Mouse (Mus musculus) T-helper 2 cell (primary cell): ENCODE data around the gene Obsl1.

Experiments used
- in situ Hi-C: fragments of 300-600 bp; cut with MboI, MseI; formaldehyde crosslinking; loops from one replicate; pipeline ENCODE4 v1.15.1; 2025; ENCODE audit warnings: high pct_unique_total_duplicates

The Obsl1 gene

DNA sequence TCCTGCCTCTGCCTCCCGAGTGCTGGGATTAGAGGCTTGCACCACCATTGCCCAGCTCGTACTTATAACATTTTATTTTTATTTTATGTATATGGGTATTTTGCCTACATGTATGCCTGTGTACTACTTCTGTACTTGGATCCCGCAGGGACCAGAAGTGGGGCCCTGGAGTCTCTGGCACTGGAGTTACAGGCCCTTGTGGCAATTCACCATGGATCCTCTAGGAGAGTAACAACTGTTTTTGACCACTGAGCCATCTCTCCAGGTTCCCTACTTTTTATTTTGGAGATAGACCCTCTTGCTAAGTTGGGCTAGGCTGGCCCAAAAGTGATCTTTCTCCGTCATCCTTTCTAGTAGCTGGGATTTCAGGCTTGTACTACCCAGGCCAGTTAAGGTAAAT, 12.2 kb upstream of the Obsl1 start:
- in situ Hi-C loops = no loop called here

DNA sequence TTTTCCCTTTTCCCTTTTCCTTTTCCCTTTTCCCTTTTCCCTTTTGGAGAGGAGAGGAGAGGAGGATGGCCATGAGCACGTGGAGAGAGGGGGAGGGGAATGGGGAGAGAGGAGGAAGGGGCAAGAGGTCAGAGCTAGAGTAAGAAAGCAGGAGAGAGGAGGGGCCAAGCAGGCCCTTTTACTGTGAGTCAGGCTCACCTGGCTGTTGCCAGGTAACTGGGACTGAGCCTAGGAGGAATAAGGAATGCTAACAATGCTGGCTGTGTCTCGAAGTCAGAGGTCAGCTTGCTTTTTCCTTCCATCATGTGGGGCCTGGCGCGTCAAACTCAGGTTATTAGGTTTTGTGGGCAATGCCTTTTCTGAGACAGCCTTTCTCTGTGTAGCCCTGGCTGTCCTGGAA, 11.7 kb upstream of the Obsl1 start:
- in situ Hi-C loops = no loop called here

DNA sequence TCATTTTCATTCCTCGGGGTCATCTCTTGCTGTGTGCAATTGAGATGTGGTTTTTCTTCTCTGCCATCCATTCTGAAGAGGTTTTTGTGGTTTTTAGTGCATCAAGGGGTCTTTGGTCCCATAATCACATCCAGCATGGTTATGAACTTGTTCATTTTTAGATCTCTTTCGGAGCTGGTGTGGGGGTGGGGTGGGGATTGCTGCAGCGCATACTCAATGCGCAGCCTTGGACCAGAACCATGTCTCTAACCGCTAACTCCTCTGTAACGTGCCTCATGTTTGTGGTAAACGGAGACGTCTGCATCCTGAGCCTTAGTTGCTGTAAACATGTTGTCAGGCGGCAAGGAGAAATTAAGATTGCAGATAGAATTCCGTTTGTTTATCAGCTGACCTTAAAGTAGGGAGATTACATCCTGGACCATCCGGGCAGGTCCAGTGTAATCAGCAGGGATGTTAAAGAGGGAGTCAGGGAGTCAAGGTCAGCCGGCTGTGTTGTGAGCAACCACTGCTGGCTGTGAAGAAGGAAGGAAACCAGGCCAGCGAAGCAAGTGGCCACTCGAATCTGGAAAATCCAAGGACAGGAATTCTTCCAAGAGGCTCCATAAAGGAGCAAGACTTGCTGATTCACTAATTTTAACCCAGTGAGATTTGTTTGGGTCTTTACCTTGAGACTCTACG, 10.6 kb upstream of the Obsl1 start:
- in situ Hi-C loops = no loop called here

DNA sequence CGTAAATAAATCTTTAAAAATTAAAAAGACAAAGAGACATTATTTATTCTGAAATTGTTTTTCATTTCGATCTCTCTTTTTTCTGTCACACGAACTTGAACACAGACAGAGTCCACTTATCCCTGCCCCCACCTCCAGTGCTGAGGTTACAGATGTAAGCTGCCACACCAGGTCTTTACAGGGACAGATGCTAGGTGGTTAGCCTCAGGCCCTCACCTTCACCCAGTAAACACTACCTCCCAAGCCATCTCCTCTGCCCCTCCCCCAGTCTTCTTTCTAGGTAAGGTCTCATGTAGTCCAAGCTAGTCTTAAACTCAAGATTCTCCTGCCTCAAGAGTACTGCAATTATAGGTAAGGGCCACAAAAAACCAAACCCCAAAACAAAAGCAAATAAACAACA, 6.3 kb upstream of the Obsl1 start:
- in situ Hi-C loops = no loop called here

DNA sequence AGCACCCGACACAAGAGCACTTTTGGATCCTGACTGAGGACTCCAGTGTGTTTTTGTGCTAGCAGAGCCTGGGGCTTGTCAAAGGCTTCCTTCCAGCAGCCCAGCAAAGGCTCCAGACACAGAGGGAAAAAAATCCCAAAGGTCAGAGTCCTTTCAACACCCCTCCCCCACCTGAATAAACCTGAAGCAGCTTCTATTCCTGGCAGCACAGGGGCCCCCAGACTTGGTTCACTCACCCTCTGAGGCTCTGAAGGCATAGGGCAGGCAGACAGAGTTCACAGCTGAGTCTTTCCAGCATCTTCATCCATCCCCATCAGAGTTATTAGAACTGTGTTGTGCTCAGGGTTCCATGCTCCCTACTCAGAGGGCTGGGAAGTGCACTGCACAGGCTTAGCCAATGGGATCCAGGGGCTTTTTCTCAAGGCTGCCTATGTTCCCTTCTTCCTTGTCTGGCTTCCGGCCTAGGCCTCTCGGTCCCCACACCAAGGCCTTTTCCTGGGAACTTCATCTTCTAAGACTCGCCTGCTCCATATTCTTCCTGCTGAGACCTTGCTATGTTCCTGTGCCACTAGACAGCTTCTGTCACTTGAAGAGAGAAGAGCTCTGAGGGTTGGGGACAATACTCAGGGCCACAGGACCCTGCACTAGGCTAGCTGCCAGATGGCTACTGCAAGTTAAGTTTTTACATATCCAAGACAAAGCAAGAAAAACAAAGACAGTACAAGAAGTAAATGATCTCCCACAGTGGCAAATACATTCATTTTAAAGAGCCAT, 5.4 kb upstream of the Obsl1 start:
- in situ Hi-C loops = no loop called here

DNA sequence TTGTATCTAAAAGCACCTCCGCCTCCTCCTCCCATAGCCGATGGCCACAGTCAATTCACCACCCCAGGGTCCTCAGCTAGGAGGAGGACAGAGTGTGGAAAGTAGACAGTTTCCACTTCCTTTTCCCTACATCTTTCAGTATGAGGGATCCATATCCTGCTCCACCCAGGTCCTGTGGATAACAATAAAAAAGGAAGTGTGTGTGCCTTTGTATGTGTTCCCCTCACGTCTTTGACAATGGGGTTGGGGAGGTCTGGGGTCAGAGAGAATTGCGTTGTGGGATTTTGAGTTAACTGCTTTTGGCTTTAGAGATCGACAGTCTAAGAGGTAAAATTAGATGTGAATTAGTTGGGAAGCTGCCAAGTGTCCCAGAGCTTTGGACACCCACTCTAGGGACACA, 3.9 kb upstream of the Obsl1 start:
- in situ Hi-C loops = no loop called here

DNA sequence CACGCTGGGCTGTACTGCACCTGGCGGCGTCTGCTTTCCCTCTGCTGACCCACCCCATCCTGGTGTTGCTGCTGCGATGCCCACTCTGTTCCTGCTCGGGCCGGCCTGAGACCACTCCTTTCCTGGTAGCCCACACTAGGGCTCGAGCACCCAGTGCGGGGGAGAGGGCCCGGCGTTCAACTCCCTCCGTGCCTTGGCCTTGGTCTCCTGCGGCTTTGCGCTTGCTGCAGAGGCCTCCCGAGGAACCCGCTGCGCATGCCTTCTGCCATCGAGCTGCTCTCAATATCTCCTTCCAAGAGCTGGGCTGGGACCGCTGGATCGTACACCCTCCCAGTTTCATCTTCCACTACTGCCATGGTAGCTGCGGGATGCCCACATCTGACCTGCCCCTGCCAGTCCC, 3.3 kb upstream of the Obsl1 start:
- in situ Hi-C loops = no loop called here

DNA sequence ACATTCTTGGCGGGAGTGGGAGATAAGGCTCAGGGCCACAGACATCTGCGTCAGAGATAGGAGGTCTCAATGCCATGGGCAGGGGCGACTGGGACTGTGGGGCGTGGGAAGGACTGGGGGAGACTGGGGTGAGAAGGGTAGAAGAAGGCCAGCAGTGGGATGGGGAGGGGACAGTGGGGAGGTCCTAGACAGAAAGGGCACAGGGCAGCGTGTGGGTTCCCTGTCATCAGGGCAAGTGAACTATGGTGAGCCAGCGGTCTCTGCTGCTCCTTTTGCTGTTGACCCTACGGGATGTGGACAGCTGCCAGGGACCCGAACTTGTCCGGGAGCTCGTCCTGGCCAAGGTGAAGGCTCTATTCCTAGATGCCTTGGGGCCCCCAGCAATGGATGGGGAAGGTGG, 754 bp upstream of the Obsl1 start, which contains the start of gene Inha:
TSS of gene Inha (plus strand) at position 72 of the 400 bp plus-strand sequence.
- in situ Hi-C loops = no loop called here

DNA sequence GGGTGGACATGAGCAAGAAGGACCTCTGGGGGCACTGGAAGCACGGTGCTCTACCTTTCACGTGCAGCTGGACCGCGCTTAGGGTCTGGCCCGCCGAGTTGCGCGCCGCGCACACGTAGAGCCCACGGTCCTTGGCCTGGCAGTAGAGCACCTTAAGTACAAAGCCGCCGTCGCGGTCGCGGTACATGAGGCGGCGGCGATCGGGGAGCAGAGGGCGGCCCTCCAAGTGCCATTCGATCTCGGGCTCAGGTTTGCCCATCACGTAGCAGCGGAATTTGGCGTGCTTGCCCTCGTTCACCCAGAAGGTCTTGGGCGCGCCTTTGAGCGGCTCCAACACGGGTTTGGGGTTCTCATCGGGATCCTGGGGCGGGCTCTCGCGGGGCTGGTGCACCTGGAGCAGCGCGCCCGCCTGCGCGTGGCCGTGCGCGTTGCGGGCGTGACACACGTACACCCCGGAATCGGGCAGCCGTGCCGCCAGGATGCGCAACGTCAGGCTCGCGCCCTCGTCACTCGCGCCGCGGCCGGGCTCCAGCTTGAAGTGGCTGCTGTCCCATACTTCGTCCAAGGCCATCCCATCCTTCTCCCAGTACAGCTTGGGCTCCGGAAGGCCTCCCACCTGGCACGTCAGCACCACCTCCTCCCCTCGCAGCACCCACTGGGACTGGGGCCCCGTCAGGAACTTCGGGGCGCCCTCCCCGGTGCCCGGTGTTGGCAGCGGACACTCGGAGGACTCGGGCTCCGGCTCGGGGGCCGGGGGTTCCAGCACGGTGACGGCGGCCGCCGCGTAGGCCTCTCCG, 895 bp downstream of the Obsl1 start:
- in situ Hi-C loops = no loop called here

DNA sequence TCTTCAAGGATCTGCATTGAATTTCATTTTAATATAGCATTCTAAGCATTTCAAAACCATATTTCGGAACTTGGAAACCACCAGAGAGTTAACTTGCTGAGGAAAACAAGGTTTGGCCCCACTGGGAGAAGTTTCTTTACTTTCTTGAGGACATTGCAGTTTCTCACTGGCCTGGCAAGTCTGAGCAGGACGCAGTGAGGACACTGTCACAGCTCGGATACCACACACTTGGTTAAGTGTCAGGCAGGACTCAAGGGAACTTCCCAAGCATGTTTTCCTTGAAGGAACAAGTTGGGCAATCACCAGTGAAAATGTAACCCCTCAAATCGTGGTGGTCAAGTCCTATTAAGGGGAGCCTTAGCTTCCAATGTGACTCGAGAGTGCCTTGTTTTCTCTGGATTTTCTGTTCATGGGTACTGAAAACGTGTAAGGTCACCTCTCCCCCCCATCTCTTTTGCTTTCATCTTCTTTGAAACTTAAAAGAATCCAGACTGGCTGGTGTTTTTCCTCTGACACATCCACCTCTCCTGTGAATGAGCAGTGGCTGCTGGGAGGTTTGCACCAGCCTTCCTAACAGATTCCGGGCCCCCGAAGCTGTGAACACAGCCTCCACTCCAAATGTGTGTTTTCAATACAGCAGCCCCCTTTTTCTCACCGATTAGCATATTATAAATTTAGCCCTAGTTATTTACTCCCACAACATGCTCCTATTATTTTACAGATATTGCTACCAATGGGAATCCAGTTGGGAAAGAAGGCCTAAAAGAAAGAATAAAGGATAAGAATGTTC, 1.8 kb downstream of the Obsl1 start:
- in situ Hi-C loops = no loop called here

DNA sequence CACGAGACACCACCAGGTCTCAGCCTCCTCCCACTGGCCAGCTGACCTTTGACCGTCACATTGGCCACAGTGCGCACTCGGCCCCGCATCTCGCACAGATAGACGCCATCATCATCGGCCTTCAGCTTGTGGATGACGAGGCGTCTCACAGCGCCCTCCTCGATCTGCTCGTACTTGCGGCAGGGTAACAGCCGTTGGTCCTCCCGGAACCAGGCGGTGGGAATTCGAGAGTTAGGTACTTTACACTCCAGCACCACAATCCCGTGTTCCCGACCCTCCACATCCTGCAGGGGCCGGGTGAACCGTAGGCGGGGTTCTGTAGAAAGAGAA, 2.6 kb downstream of the Obsl1 start:
- in situ Hi-C loops = no loop called here

DNA sequence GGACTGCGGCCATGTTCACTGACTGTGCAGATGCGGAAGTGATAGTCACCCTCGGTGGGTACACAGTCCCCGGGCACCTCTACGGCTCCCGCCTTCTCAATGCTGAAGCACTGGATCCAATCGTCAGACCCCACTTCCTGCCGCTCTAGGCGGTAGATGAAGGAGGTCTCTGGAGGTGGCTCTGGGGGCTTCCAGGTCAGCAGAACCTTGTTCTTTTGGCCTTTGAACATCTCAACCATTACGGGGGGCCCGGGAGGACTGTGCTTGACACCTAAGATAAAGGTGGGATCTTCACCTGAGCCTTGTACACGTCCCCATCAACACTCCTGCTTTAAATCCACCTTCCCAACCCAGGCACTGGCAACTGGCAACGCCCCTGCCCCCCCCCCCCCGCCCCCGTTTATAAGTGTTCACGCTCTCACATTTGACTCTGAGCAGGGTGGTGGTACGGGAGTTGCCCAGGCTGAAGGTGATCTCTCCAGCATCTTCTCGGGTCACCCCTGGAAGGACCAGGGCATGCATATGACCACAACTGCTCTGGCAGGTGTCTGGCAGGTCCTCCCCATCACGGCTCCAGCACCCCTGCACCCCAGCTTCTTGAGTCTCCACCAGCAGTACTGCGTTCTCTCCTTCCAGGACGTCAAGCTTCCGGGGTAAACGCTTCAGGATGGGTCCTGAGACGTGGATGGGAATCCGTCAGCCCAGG, 3.2 kb downstream of the Obsl1 start:
- in situ Hi-C loops = no loop called here

DNA sequence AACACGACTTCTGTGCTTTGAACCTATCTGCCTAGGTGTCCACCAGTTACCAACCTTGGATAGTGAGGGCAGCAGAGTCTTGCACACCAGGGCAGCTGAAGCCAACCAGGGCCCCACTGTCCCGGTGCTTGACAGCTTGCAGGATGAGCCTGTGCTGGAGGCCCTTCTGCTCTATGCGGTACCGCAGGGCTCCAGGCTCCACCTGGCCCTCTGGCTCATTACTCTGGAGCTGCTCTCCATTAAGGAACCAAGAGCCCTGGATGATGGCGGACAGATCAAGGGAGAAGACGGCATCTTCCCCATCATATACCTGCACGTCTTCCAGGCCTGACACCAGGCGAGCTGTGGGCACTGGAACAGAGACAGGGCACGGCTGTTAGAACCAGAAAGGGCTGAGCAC, 4.3 kb downstream of the Obsl1 start:
- in situ Hi-C loops = no loop called here

DNA sequence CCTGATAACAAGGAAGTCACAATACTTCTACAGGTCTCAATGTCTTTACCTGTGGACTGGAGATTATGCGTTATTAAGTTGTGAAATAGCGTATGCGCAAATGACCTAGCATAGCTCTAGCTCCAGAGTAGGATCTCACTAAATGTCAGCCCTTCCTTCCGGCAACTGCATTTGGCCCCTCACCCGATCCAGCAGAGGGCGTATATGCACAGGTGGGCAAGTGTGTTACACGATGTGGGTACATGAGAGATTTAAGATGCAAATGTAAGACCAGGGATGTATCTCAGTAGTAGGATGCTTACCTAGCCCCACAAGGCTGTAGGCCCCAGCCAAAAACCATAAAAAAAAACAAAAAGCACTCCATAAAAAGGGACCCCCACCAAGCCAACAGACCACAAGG, 6.8 kb downstream of the Obsl1 start:
- in situ Hi-C loops = no loop called here

DNA sequence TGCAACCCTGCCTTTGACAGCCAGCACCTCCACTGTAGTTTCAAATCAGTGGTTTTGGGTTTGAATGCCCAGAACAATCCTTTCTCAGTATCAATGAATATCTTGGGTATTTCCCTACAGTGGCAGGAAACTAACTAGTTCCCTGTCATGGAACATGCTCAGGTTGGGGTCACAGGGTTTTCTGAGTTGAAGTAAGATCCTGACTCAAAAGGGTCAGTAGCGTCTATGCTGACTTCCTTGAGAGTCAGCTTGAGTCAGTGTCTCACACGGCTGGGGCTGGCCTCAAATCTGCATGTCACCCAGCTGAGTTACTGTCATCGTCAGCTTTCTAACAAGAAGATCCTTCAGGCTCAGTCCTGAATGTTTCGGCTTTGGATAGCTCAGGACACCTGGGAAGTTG, 7.4 kb downstream of the Obsl1 start:
- in situ Hi-C loops = no loop called here

DNA sequence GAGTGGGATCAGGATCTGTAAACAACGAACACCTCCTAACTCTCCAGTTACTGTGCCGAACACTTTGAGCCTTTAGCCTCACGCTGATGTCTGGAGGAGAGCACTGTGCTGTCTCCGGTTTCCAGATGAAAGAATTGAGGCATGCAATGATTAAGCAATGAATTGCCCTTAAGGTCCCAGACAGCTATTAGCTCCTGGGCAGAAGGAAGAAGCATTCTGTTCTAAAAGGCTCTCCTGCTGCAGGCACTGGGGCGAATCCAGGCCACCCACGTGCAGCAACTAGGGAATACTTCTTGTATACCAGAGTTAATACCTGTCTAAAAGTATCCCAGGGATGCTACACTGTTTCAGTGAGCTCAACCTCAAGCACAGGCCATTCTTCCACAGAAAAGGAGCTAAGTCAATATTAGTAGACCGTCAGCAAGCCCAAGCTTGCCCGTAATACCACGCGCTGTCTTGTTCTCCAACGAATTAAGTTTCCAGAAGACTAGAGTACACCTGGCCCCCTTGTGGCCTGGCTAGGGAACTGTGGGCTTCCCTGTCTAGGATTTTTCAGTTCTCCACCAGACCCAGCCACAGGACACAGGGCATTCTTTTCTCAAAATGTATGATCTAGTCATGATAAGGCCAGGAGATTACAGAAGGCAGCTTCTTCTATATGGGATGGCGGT, 11.2 kb downstream of the Obsl1 start:
- in situ Hi-C loops = no loop called here

DNA sequence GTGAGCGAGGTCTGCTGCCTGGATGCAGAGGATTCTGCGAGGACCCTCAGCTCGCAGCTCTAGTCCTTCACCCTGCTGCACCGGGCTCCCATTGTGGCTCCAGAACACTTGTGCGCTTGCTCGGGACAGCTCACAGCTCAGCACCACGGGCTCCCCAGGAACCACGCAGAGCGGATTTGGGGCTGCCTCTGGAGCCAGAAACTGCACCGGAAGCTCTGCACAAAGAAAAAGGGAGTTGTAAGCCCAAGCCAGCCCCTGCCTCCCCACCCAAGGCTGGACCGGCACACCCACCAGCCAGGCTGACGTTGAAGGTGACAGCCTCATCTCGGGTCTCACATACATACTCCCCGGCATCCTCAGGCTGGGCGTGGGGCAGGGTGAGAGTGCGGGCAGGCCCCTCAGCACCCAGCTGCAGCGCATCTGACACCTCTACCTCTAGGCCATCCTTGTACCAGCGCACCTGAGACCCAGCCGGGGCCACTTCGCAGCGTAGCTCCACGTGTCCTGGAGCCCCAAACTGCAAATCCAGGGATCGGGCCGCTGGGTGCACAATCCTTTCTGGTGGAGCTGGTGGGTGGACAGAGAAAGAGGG, 13.6 kb downstream of the Obsl1 start:
- in situ Hi-C loops = no loop called here

DNA sequence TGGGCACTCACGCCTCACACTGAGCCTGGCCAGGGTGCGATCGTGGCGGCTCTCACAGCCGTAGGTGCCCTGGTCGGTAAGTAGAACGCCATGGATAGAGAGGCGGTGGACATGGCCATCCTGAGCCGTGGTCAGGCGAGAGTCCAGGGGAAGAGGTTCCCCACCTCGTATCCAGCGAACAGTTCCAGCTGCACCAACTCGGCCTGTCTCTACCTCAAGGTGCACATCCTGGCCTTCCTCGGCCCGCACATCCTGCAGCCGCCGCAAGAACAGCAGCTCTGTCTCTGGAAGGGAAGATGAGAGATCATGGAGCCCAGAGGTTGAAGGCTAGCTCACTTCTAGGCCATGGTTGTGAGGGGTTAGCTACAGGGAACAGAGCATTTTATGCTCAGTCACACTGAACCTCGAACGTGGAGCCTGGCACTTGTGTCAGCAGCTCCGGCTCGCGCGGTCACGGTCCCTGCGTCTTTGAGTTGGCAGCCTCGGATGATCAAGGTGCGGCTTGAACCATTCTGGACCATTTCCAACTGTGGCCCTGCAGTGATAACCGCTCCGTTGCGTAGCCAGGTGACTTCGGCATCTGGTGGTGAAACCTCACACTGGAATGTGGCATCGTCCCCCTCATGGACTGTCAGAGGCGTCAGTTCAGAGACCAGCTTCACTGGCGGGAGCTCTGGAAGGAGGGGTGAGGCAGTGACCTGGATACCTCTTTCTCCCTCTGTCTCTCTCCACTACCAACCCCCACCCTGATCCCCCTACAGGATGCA, 15.3 kb downstream of the Obsl1 start:
- in situ Hi-C loops = no loop called here

DNA sequence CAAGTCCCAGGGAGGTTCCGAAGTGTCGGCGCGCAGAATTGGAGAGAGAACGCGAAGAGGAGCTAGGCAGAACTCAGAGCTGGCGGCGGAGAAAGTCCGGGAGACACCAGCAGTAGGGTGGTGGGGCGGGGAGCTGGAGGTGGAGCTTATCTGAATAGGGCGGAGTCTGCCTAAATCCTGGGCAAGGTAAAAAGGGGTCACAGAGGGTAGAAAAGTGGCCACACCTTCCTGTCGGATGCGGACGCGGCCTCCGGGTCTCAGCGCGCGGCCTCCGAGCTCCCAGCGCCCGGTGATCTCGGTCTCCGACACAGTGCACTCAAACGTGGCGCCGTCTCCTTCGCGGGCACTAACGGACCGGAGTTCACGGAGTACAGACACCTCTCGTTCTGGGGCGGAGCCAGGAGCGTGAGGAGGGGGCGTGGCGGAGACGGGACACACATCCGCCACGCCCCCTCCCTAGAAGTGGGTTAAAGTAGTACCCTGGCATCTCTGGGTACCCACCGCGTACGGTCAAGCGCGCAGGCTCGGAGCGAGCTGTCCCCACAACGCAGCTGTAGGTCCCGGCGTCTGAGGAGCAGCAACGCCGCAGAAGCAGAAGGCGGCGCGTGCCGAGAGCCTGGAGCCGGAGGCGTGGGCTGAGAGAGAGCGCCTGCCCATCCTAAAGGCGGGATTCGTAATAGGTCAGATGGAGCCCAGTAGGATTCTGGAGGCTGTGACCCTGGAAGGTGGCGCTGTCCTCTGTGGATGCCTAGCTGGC, 18.7 kb downstream of the Obsl1 start:
- in situ Hi-C loops = no loop called here
